Mouse (Mus musculus) embryonic facial prominence, embryonic 13.5 days (tissue): Measurements from ENCODE around the gene Hacd2. TPM values are rescaled to one million over a fixed set of nuclear protein-coding genes. Genes with fewer than 3 reads are reported as not detected.

Experiments used
- ATAC-seq: fragments of 200-750 bp; cut with Nextera tagmentation; 2 replicates; pipeline ENCODE4 v1.8.0; 2017; ENCODE audit warnings: low read depth; ENCODE audit not compliant: insufficient number of reproducible peaks, insufficient read depth, low FRiP score, low TSS enrichment
- H3K27ac ChIP-seq: fragments of 300-500 bp; sonication (generic); 2 replicates; pipeline ENCODE4 v1.5.1; 2015; ENCODE audit warnings: moderate library complexity, mild to moderate bottlenecking, inconsistent platforms
- H3K27me3 ChIP-seq: fragments of 300-500 bp; sonication (generic); 2 replicates; pipeline ENCODE4 v1.6.1; 2015; ENCODE audit warnings: mild to moderate bottlenecking, inconsistent platforms
- H3K36me3 ChIP-seq: fragments of 300-500 bp; sonication (generic); 2 replicates; pipeline ENCODE4 v1.6.1; 2015; ENCODE audit warnings: mild to moderate bottlenecking, inconsistent platforms
- H3K4me1 ChIP-seq: fragments of 300-500 bp; sonication (generic); 2 replicates; pipeline ENCODE4 v1.6.1; 2015; ENCODE audit warnings: inconsistent platforms
- H3K4me2 ChIP-seq: fragments of 300-500 bp; sonication (generic); 2 replicates; pipeline ENCODE4 v1.6.1; 2015; ENCODE audit warnings: moderate library complexity, mild to moderate bottlenecking, inconsistent platforms
- H3K4me3 ChIP-seq: fragments of 300-500 bp; sonication (generic); 2 replicates; pipeline ENCODE4 v1.5.1; 2015; ENCODE audit warnings: mild to moderate bottlenecking, inconsistent platforms
- H3K9ac ChIP-seq: fragments of 300-500 bp; sonication (generic); 2 replicates; pipeline ENCODE4 v1.6.1; 2015; ENCODE audit warnings: mild to moderate bottlenecking, inconsistent platforms
- H3K9me3 ChIP-seq: fragments of 300-500 bp; sonication (generic); 2 replicates; pipeline ENCODE4 v1.6.1; 2016; ENCODE audit warnings: inconsistent platforms
- WGBS: fragments of 180-500 bp; shearing (Covaris S2); methylation state at CpG from one replicate; pipeline ENCODE4 v1.1.7; 2015; ENCODE audit warnings: mixed read lengths; 5-methylcytosine and 5-hydroxymethylcytosine counted together
- polyA plus RNA-seq: library from polyadenylated mRNA; unstranded; fragments of >200 nt; fragmentation: Nextera tagmentation; extraction: Ambion mirVana; gene quantifications from 2 replicates; pipeline ENCODE4 v1.2.1, GENCODE M21; 2015

Gene Hacd2
- polyA plus RNA-seq, 1 experiment from 2014 or later: 87.8 TPM

DNA sequence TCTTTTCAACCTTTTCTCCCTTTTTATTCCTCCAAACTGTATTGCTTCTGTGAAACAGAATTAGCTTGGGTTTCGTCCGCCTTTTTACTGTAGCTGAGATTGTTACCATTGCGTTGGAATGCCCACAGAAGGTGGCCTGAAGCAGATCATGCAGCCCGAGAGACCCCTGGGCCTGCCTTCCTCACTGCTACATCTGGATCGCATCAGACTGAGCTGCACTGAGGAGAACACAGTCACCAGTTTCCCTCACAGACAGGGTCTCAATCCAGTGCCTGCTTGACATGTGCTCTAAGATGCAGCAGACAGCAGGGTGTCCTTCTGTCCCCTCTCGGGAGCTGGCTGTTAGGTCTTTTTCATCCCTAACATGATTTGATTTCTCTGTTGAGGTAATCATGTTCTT lies 85.8 kb downstream of the Hacd2 start:
- WGBS: 33% methylated on average over 6 of the region's 6 CpGs
- no peaks in the 10 kb centered on the region for H3K9me3 ChIP-seq
- no peak overlapping the region for H3K4me3 ChIP-seq
- no peak overlapping the region for H3K4me2 ChIP-seq
- H3K27ac ChIP-seq: peak overlapping the region; percentile 44; the same call in 1 of the 2 replicates
- H3K36me3 ChIP-seq: 0 out of 2 replicates have a peak, but pooled peaks cover 6% of the 10 kb centered on the region
- no peaks in the 10 kb centered on the region for H3K27me3 ChIP-seq
- peaks cover 57% of the 10 kb centered on the region for H3K4me1 ChIP-seq
- no peak for ATAC-seq
- 0 out of 2 replicates have a peak overlapping the region, but pooled peaks have one; percentile 28 for H3K9ac ChIP-seq

DNA sequence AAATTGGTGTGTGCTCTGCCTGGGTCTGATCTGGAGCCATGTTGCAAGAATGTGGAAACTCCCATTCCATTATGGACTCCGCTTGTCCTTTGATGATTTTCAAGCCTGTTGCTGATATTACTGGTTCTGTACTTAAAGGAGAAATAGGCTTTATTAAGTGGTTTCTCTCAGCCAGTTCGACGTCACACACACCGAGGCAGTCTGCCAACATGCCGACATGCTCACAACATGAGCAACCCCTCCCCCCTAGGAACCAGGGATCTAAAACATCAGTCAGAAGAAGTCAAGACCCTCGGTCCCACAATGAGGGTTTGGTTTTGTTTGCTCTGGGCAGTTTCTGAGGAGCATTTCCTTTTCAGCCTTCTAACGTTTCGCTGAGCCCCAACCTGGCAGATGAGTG lies 86.9 kb downstream of the Hacd2 start:
- Histone ChIP-seq H3K4me2 (no peak overlapping the region), H3K9me3 (no peaks in the 10 kb centered on the region), H3K27me3 (no peaks in the 10 kb centered on the region), H3K27ac (peak overlapping the region; percentile 44), H3K9ac (no peak overlapping the region), H3K4me3 (no peak overlapping the region), H3K4me1 (peaks cover 62% of the 10 kb centered on the region), H3K36me3 (0 out of 2 replicates have a peak, but pooled peaks cover 5% of the 10 kb centered on the region)
- ATAC-seq: no peak
- 31% methylated on average over 8 of the region's 8 CpGs for WGBS

DNA sequence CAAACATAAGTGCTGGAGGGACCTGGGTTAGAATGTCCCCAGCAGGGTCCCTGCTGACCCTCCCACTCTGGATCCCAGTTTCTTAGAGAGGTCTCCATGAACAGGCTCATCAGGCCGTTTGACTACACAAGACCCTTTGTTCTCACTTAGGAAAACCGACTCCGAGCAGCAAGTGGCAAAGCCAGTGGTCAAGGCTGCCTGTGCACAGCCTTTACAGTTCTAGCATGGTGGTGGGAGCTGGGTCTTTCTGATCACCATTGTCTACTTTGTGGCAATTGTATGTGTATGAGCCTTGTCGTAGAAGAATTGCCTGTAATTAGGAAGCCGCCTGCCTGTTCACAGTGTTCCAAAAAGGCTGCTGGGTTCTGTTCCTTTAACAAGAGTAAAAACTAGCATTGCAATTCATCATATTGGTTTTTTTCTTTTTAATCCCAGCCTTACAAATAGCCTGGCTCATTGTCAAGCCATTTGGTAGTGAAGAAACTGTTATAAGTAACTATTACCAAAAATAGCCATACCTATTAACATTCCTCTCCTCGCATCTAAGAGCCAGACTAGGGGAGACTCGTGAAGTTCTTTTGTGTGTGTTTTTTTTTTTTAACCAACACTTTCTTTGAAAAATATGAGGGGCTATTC lies 87.5 kb downstream of the Hacd2 start:
- Histone ChIP-seq H3K36me3 (no peaks in the 10 kb centered on the region), H3K27ac (peak overlapping the region; percentile 44), H3K9me3 (no peaks in the 10 kb centered on the region), H3K27me3 (no peaks in the 10 kb centered on the region), H3K9ac (no peak overlapping the region), H3K4me1 (peaks cover 65% of the 10 kb centered on the region), H3K4me3 (no peak overlapping the region), H3K4me2 (no peak overlapping the region)
- ATAC-seq: no peak
- 29% methylated on average over 7 of the region's 7 CpGs for WGBS

DNA sequence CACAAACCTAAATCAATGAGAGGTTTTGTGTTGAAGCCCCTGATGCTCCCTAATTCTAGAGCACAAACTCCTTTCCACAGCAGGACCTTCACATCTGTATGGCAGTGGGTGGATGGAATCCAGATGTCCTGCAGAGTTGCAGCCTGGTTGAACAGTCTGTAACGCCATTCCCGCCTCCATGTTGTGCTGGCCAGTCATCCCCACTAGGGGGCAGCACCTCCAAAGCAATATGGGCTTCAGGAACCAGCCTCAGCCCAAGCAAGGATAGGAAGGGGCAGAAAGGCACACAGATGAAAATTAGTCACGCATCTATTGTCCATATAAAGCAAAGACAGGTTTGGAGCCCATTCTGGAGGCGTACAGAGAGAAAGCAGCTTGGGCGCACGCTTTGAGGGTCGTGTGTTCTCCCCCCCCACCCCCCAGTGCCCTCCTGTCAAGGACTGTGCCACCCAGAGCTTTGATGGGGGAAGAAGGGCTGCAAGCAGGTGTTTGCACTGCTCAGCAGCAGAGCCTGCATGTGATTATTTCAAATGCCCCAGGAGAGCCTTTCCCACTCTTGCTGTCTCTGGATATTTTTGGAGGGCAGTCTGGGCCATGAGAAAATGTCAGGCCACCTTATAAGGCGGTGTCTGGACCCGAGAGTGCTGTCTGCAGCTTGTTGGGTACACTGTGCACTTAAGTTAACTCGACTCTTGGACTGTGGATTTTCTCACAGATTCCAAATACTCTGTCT lies 88.3 kb downstream of the Hacd2 start:
- ATAC-seq: peak; percentile 74
- WGBS: 21% methylated on average over 10 of the region's 10 CpGs
- Histone ChIP-seq H3K4me1 (peaks cover 66% of the 10 kb centered on the region), H3K4me2 (0 out of 2 replicates have a peak overlapping the region, but pooled peaks have one; percentile 17), H3K27ac (peak overlapping the region; percentile 44; the same call in 1 of the 2 replicates), H3K4me3 (no peak overlapping the region), H3K9ac (peak overlapping the region; percentile 3; the same call in 1 of the 2 replicates), H3K36me3 (no peaks in the 10 kb centered on the region), H3K9me3 (no peaks in the 10 kb centered on the region), H3K27me3 (no peaks in the 10 kb centered on the region)

DNA sequence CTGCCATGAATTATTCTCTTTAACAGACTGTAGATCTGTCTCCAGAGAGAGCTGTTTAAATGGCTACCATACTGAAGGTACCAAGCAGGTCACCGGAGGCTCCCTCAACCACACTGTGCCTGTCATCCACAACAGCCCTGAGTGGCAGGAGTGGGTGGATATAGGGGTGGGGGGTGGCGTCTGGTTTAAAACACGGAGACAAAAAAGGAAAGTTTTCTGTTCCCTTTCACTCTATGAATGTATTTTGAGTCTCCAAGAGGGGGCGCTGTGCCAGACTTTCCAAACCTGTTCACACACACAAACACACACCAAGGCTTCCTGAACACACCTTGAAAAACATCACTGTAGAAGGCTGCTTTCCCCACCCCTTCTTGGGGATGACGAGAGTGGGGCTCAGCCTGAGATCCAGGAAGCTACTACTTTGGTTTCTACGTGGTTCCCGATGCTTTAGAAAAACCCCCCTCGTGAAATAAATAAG lies 89.0 kb downstream of the Hacd2 start:
- 52% methylated on average over 8 of the region's 8 CpGs for WGBS
- Histone ChIP-seq H3K27me3 (no peaks in the 10 kb centered on the region), H3K4me2 (no peak overlapping the region), H3K9ac (0 out of 2 replicates have a peak overlapping the region, but pooled peaks have one; percentile 3), H3K27ac (peak overlapping the region; percentile 44; the same call in 1 of the 2 replicates), H3K4me1 (peaks cover 63% of the 10 kb centered on the region), H3K4me3 (no peak overlapping the region), H3K36me3 (no peaks in the 10 kb centered on the region), H3K9me3 (no peaks in the 10 kb centered on the region)
- ATAC-seq: no peak

DNA sequence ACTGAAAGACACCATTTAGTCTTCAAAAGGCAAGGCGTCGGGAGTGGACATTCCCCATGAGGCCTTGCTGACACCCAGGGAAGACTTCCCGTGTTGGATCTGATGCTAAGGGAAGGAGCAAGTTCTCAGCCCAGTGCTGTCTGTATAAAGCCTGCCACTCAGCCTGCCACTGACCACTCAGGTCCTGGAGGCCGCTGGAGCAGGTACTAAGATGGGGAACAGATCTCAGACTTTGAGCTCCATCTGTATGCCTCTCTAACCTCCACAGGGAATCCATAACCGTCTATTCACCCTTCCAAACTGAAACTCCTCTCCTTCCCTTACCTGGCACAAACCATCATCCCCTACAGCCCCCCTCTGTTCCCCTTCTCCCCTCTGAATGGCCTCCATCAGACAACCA lies 91.3 kb downstream of the Hacd2 start:
- H3K27me3 ChIP-seq: no peaks in the 10 kb centered on the region
- 84% methylated on average over 5 of the region's 5 CpGs for WGBS
- no peaks in the 10 kb centered on the region for H3K36me3 ChIP-seq
- peaks cover 55% of the 10 kb centered on the region for H3K4me1 ChIP-seq
- no peaks in the 10 kb centered on the region for H3K9me3 ChIP-seq
- H3K27ac ChIP-seq: no peak overlapping the region
- H3K4me3 ChIP-seq: no peak overlapping the region
- H3K4me2 ChIP-seq: no peak overlapping the region
- no peak for ATAC-seq
- no peak overlapping the region for H3K9ac ChIP-seq

DNA sequence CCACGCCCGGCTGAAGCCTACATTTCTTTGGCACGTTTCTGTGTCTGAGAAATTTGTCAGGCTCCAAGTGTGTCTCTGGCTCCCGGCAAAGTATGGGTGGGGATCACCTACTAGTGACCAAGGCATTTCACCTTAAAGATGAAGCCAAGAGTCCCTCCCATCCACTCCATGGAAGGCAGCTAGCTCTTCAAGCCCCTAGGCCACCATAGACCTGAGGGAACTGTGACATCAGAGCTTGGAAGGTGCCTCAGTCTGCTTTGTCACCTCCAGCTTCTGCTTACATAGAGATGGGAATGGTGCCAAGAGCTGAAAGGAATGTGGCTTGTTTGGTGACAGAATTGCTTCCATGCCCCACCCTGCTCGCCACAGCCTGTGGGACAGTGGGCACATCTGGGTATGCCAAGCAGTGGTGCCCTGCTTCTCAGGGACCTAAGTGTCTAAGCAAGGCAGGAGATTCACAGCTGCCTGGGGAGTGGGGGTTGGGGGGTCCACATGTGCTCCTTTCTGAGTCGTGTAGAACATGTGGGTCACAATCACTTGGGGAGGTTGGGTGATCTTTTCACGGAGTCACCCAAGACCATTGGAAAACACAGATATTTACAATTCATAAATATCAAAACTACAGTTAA lies 94.2 kb downstream of the Hacd2 start:
- H3K9ac ChIP-seq: no peak overlapping the region
- no peak overlapping the region for H3K27ac ChIP-seq
- no peaks in the 10 kb centered on the region for H3K27me3 ChIP-seq
- H3K4me1 ChIP-seq: peaks cover 32% of the 10 kb centered on the region
- H3K4me3 ChIP-seq: no peak overlapping the region
- no peaks in the 10 kb centered on the region for H3K9me3 ChIP-seq
- no peak overlapping the region for H3K4me2 ChIP-seq
- no peak for ATAC-seq
- WGBS: 79% methylated on average over 7 of the region's 7 CpGs
- H3K36me3 ChIP-seq: no peaks in the 10 kb centered on the region

DNA sequence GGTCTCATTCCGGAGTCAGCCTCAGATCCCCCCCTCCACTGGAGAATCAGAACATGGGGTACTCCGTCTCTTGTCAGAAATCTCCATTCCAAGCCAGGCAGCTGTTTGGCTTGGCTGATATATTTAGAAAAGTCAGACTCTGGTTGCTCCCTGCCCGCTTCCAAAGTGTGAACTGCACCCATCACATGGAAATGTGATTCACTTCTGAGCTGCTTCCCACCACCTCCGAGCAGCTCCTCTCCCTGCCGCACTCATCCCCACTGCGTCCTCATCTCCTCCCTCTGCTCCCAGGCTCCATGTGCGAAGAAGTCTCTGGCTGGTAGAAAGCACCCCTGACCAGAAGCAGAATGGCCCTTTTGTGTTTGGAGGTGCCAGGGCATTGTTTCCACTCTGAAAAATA lies 95.2 kb downstream of the Hacd2 start:
- peaks cover 29% of the 10 kb centered on the region for H3K4me1 ChIP-seq
- no peaks in the 10 kb centered on the region for H3K9me3 ChIP-seq
- no peak overlapping the region for H3K4me2 ChIP-seq
- H3K27ac ChIP-seq: no peak overlapping the region
- no peak overlapping the region for H3K9ac ChIP-seq
- H3K36me3 ChIP-seq: no peaks in the 10 kb centered on the region
- 59% methylated on average over 7 of the region's 7 CpGs for WGBS
- no peak for ATAC-seq
- no peak overlapping the region for H3K4me3 ChIP-seq
- H3K27me3 ChIP-seq: no peaks in the 10 kb centered on the region

DNA sequence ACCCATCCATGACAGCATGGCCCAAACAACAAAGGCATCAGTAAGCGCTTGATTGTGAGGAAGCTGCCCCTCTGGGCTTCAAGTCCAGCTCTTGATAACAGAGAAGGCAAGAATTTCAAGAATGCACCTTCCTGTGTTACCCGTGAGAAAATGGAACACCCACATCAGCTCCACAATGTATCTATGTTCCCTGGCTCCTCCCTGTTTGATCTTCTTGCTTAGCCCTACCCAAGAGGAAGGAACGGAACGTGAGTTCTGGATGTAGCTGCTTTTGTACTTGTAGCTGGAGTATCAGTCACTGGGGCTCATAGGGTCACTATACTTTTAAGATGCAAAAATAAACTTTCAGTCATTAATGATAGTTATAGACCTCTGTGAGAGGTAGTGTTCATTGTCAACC lies 98.4 kb downstream of the Hacd2 start:
- Histone ChIP-seq H3K27me3 (no peaks in the 10 kb centered on the region), H3K4me3 (no peak overlapping the region), H3K9me3 (no peaks in the 10 kb centered on the region), H3K27ac (no peak overlapping the region), H3K9ac (no peak overlapping the region), H3K4me1 (peaks cover 26% of the 10 kb centered on the region), H3K36me3 (no peaks in the 10 kb centered on the region), H3K4me2 (no peak overlapping the region)
- ATAC-seq: no peak
- 66% methylated on average over 4 of the region's 4 CpGs for WGBS

DNA sequence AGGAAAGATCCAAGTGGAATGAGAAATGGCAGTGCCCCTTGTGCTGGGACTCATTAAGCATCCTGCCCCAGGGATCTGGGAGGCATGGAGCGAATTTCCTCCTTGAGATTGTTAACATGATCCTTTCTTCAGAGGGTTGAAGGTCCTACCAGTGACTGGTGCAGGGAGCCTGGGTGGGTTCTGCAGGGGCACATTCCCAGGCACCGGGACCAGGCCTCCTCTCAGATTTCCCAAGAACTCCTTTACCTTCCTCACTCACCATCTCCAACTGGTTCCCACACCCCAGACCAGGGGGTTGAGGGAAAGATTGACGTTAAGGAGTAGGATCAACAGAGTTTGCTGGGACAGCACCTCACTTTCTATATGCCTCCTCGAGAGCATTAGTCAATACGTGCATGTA lies 105.0 kb downstream of the Hacd2 start:
- Histone ChIP-seq H3K4me1 (peaks cover 21% of the 10 kb centered on the region), H3K4me2 (no peak overlapping the region), H3K9me3 (no peaks in the 10 kb centered on the region), H3K9ac (no peak overlapping the region), H3K27ac (no peak overlapping the region), H3K36me3 (no peaks in the 10 kb centered on the region), H3K27me3 (no peaks in the 10 kb centered on the region), H3K4me3 (no peak overlapping the region)
- WGBS: 56% methylated on average over 5 of the region's 5 CpGs
- no peak for ATAC-seq

DNA sequence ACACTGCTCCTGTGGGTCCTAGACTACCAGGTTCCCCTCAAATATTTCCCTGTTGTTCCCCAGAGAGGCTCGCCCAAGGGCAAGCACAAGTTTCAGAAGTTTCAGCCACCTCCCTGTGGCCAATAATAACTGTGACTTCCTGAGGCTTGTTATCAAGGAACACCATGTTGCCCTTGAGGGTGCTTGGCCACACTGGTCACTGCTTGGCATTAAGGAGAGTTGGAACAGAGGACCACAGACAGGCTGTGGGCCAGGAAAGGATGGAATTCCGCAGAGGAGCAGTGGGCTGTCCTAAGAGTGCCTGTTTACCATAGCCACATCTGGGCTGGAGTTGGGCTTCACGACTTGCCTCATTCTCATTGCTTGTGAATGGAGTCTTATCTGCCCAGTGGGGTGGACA lies 107.9 kb downstream of the Hacd2 start:
- 79% methylated on average over 3 of the region's 3 CpGs for WGBS
- Histone ChIP-seq H3K27me3 (no peaks in the 10 kb centered on the region), H3K9ac (no peak overlapping the region), H3K36me3 (no peaks in the 10 kb centered on the region), H3K4me2 (no peak overlapping the region), H3K27ac (no peak overlapping the region), H3K4me3 (no peak overlapping the region), H3K4me1 (peaks cover 13% of the 10 kb centered on the region), H3K9me3 (no peaks in the 10 kb centered on the region)
- no peak for ATAC-seq
